Mouse (Mus musculus) skeletal muscle tissue, postnatal 0 days (tissue): ENCODE measurements around the gene Mccc1. TPM values are rescaled to one million over a fixed set of nuclear protein-coding genes. Genes with fewer than 3 reads are reported as not detected.

Source experiments
- polyA plus RNA-seq: library from polyadenylated mRNA; unstranded; fragments of >200 nt; fragmentation: Nextera tagmentation; extraction: Ambion mirVana; gene quantifications from 2 replicates; pipeline ENCODE4 v1.2.1, GENCODE M21; 2015

Mccc1 gene
- polyA plus RNA-seq, result 18.9 and 40.0 TPM in 2 replicates

GRCm38 (mm10) chr3:36000275-36001239 lies at the start of gene Mccc1:
Mccc1 (minus strand) TSS chr3:36000678.

GRCm38 (mm10) chr3:35937345-35937744 lies 63.1 kb downstream of the Mccc1 start, which contains the start of gene Dcun1d1:
Dcun1d1 (minus strand) TSS chr3:35937445.

Other genes with a start within 250 kb of the Mccc1 start
- gene Atp11b, start 246.6 kb downstream of the Mccc1 start, polyA plus RNA-seq, result 13.9 and 14.0 TPM in 2 replicates
- gene Dcun1d1, start 63.2 kb downstream of the Mccc1 start, polyA plus RNA-seq, result 70.1 and 80.8 TPM in 2 replicates
- 0.41 TPM in 1 of 2 replicates, not detected in the other for gene Ccdc144b, start 52.9 kb upstream of the Mccc1 start, polyA plus RNA-seq
- gene Acad9, start 65.3 kb upstream of the Mccc1 start, polyA plus RNA-seq, result 45.1 and 53.7 TPM in 2 replicates
- gene D3Ertd254e, start 150.3 kb upstream of the Mccc1 start, polyA plus RNA-seq, result 2.9 and 3.1 TPM in 2 replicates
- gene Qrfpr, start 221.6 kb upstream of the Mccc1 start, polyA plus RNA-seq, result 0.07 and 0.18 TPM in 2 replicates